Mouse (Mus musculus): ENCODE results near the gene Nr1d1. TPM values are rescaled to one million over a fixed set of nuclear protein-coding genes. Genes with fewer than 3 reads are reported as not detected.

Nr1d1 gene
- total RNA-seq, 1 experiment = 2.9 TPM

- TF ChIP-seq HCFC1 (IDR thresholded peaks at IDR 0.05; ENCODE audit: borderline replicate concordance, insufficient read depth, low read length) (no peak), ZNF384 (IDR thresholded peaks at IDR 0.05; ENCODE audit: low read depth, low read length) (no peak), MAFK (IDR thresholded peaks at IDR 0.05; ENCODE audit: insufficient read depth, low read depth, low read length) (no peak), CHD2 (IDR thresholded peaks at IDR 0.05; ENCODE audit: low read depth, low read length) (no peak), ZC3H11A (IDR thresholded peaks at IDR 0.05; ENCODE audit: borderline replicate concordance, low read depth, low read length) (no peak)
- H3K27ac ChIP-seq (ENCODE audit: insufficient read depth, low read depth, low read length, poor library complexity, severe bottlenecking) = no peak overlapping the region
- H3K36me3 ChIP-seq (ENCODE audit: control insufficient read depth, insufficient read depth, low read length, poor library complexity, severe bottlenecking) = peaks cover 23% of the 10 kb centered on the region
- H3K4me1 ChIP-seq (ENCODE audit: control insufficient read depth in 2 of 2, insufficient read depth in 2 of 2, low read length in 2 of 2, poor library complexity in 1 of 2) = peaks cover 9 to 33% of the 10 kb centered on the region in 2 experiments
- H3K9ac ChIP-seq (ENCODE audit: insufficient read depth, low read depth, low read length, poor library complexity, severe bottlenecking) = no peak overlapping the region
- DNase-seq (ENCODE audit: low read depth, low spot score) = no peak
- no peaks in the 10 kb centered on the region for H3K9me3 ChIP-seq (ENCODE audit: control insufficient read depth, insufficient read depth, low read depth, low read length)
- no peak overlapping the region for H3K4me3 ChIP-seq (ENCODE audit: insufficient read depth in 1 of 2, low read depth in 1 of 2, low read length in 2 of 2, poor library complexity in 1 of 2, severe bottlenecking in 1 of 2)
- in situ Hi-C loops (cut with MboI; ENCODE audit: low sequenced_read_pairs in 2 of 2, unreplicated experiment in 2 of 2) = no loop called here
Observed at GRCm38 (mm10) chr11:98767713-98768112, 7.4 kb downstream of the Nr1d1 start.

GRCm38 (mm10) chr11:98767276-98767675 lies 7.9 kb downstream of the Nr1d1 start:
- in situ Hi-C loops (cut with MboI; ENCODE audit: low sequenced_read_pairs in 2 of 2, unreplicated experiment in 2 of 2) = no loop called here
- peaks cover 11 to 33% of the 10 kb centered on the region in 2 experiments for H3K4me1 ChIP-seq (ENCODE audit: control insufficient read depth in 2 of 2, insufficient read depth in 2 of 2, low read length in 2 of 2, poor library complexity in 1 of 2)
- H3K27ac ChIP-seq (ENCODE audit: insufficient read depth, low read depth, low read length, poor library complexity, severe bottlenecking) = no peak overlapping the region
- H3K9ac ChIP-seq (ENCODE audit: insufficient read depth, low read depth, low read length, poor library complexity, severe bottlenecking) = no peak overlapping the region
- no peak for TF ChIP-seq ZNF384 (IDR thresholded peaks at IDR 0.05; ENCODE audit: low read depth, low read length)
- H3K36me3 ChIP-seq (ENCODE audit: control insufficient read depth, insufficient read depth, low read length, poor library complexity, severe bottlenecking) = peaks cover 23% of the 10 kb centered on the region
- no peak for DNase-seq (ENCODE audit: low read depth, low spot score)
- H3K9me3 ChIP-seq (ENCODE audit: control insufficient read depth, insufficient read depth, low read depth, low read length) = no peaks in the 10 kb centered on the region
- H3K4me3 ChIP-seq (ENCODE audit: insufficient read depth in 1 of 2, low read depth in 1 of 2, low read length in 2 of 2, poor library complexity in 1 of 2, severe bottlenecking in 1 of 2) = no peak overlapping the region

GRCm38 (mm10) chr11:98766816-98767215 lies 8.3 kb downstream of the Nr1d1 start:
- Histone ChIP-seq H3K27ac (ENCODE audit: insufficient read depth, low read depth, low read length, poor library complexity, severe bottlenecking) (no peak overlapping the region), H3K9ac (ENCODE audit: insufficient read depth, low read depth, low read length, poor library complexity, severe bottlenecking) (no peak overlapping the region), H3K4me3 (ENCODE audit: insufficient read depth in 1 of 2, low read depth in 1 of 2, low read length in 2 of 2, poor library complexity in 1 of 2, severe bottlenecking in 1 of 2) (no peak overlapping the region), H3K9me3 (ENCODE audit: control insufficient read depth, insufficient read depth, low read depth, low read length) (no peaks in the 10 kb centered on the region), H3K36me3 (ENCODE audit: control insufficient read depth, insufficient read depth, low read length, poor library complexity, severe bottlenecking) (peaks cover 23% of the 10 kb centered on the region), H3K4me1 (ENCODE audit: control insufficient read depth in 2 of 2, insufficient read depth in 2 of 2, low read length in 2 of 2, poor library complexity in 1 of 2) (peaks cover 11 to 33% of the 10 kb centered on the region in 2 experiments)
- no peak for TF ChIP-seq ZC3H11A (IDR thresholded peaks at IDR 0.05; ENCODE audit: borderline replicate concordance, low read depth, low read length)
- TF ChIP-seq CHD2 (IDR thresholded peaks at IDR 0.05; ENCODE audit: low read depth, low read length) = no peak
- no peak for TF ChIP-seq HCFC1 (IDR thresholded peaks at IDR 0.05; ENCODE audit: borderline replicate concordance, insufficient read depth, low read length)
- no peak for TF ChIP-seq ZNF384 (IDR thresholded peaks at IDR 0.05; ENCODE audit: low read depth, low read length)
- TF ChIP-seq MAFK (IDR thresholded peaks at IDR 0.05; ENCODE audit: insufficient read depth, low read depth, low read length) = no peak
- in situ Hi-C loops (cut with MboI; ENCODE audit: low sequenced_read_pairs in 2 of 2, unreplicated experiment in 2 of 2) = no loop called here
- DNase-seq (ENCODE audit: low read depth, low spot score) = no peak

- H3K4me3 ChIP-seq (ENCODE audit: insufficient read depth in 1 of 2, low read depth in 1 of 2, low read length in 2 of 2, poor library complexity in 1 of 2, severe bottlenecking in 1 of 2) = no peak overlapping the region
- DNase-seq (ENCODE audit: low read depth, low spot score) = no peak
- TF ChIP-seq CHD2 (IDR thresholded peaks at IDR 0.05; ENCODE audit: low read depth, low read length) = no peak
- TF ChIP-seq ZNF384 (IDR thresholded peaks at IDR 0.05; ENCODE audit: low read depth, low read length) = no peak
- no peak overlapping the region for H3K9ac ChIP-seq (ENCODE audit: insufficient read depth, low read depth, low read length, poor library complexity, severe bottlenecking)
- peaks cover 23% of the 10 kb centered on the region for H3K36me3 ChIP-seq (ENCODE audit: control insufficient read depth, insufficient read depth, low read length, poor library complexity, severe bottlenecking)
- peaks cover 11 to 33% of the 10 kb centered on the region in 2 experiments for H3K4me1 ChIP-seq (ENCODE audit: control insufficient read depth in 2 of 2, insufficient read depth in 2 of 2, low read length in 2 of 2, poor library complexity in 1 of 2)
- no peak overlapping the region for H3K27ac ChIP-seq (ENCODE audit: insufficient read depth, low read depth, low read length, poor library complexity, severe bottlenecking)
- H3K9me3 ChIP-seq (ENCODE audit: control insufficient read depth, insufficient read depth, low read depth, low read length) = no peaks in the 10 kb centered on the region
- in situ Hi-C loops (cut with MboI; ENCODE audit: low sequenced_read_pairs in 2 of 2, unreplicated experiment in 2 of 2) = no loop called here
Observed at GRCm38 (mm10) chr11:98766346-98766745, 8.8 kb downstream of the Nr1d1 start.

- in situ Hi-C loops (cut with MboI; ENCODE audit: low sequenced_read_pairs in 2 of 2, unreplicated experiment in 2 of 2) = no loop called here
- TF ChIP-seq HCFC1 (IDR thresholded peaks at IDR 0.05; ENCODE audit: borderline replicate concordance, insufficient read depth, low read length) = no peak
- no peak for TF ChIP-seq ZC3H11A (IDR thresholded peaks at IDR 0.05; ENCODE audit: borderline replicate concordance, low read depth, low read length)
- no peak for TF ChIP-seq ZNF384 (IDR thresholded peaks at IDR 0.05; ENCODE audit: low read depth, low read length)
- no peak for TF ChIP-seq CHD2 (IDR thresholded peaks at IDR 0.05; ENCODE audit: low read depth, low read length)
- TF ChIP-seq MAFK (IDR thresholded peaks at IDR 0.05; ENCODE audit: insufficient read depth, low read depth, low read length) = no peak
- Histone ChIP-seq H3K27ac (ENCODE audit: insufficient read depth, low read depth, low read length, poor library complexity, severe bottlenecking) (no peak overlapping the region), H3K4me1 (ENCODE audit: control insufficient read depth in 2 of 2, insufficient read depth in 2 of 2, low read length in 2 of 2, poor library complexity in 1 of 2) (peaks cover 11 to 33% of the 10 kb centered on the region in 2 experiments), H3K36me3 (ENCODE audit: control insufficient read depth, insufficient read depth, low read length, poor library complexity, severe bottlenecking) (peaks cover 23% of the 10 kb centered on the region), H3K9ac (ENCODE audit: insufficient read depth, low read depth, low read length, poor library complexity, severe bottlenecking) (no peak overlapping the region), H3K4me3 (ENCODE audit: insufficient read depth in 1 of 2, low read depth in 1 of 2, low read length in 2 of 2, poor library complexity in 1 of 2, severe bottlenecking in 1 of 2) (no peak overlapping the region), H3K9me3 (ENCODE audit: control insufficient read depth, insufficient read depth, low read depth, low read length) (no peaks in the 10 kb centered on the region)
- DNase-seq (ENCODE audit: low read depth, low spot score) = no peak
Observed at GRCm38 (mm10) chr11:98765421-98766309, 9.5 kb downstream of the Nr1d1 start.

Measured in ES-E14 (cell line).